Mouse (Mus musculus): ENCODE measurements around the gene Drc3.
"Not testable (repeated sequence)": the region's sequence is repeated elsewhere in the genome, so short reads cannot be mapped to it uniquely, and the experiment has no call there.

Gene Drc3

DNA sequence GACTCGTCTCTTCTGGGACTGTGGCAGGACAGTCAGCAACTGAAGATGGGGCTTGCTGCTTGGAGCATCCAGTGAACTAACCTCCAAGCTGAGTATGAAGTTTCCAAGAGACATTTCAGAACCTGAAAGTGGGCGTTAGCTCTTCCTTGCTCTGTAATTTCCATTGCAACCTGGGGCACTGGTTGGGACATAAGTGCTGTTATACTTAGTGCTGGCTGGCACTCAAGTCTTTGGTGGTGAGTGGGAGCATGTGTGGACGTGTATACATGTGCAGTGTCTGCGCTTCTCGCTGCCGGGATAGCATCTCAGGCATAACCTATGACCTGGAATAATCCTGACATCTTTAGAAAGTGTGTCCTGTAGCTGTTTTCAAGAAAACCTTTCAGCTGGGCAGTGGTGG lies 38.2 kb downstream of the Drc3 start:
- no peak for DNase-seq (ENCODE audit: low spot score in 2 of 2)

DNA sequence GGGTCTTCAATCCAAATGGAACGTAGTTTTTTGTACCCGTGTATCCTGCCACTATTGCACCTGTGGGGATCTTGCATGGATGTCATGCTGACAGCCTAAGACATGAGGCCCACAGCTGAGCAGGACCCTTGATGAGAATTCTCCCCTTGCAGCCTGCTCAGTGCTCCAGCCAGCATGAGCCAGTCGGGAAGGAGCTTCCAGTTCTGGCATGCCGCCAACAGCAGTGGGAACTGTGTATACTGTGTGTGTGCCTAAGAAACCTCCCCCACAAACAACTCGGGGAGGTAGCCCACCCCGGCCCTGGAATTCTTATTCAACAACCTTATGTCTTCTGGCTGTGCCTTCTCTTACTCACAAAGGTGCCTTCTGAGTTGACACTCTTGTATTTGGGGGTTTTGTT lies 43.4 kb downstream of the Drc3 start:
- DNase-seq (ENCODE audit: low spot score in 2 of 2), result no peak

DNA sequence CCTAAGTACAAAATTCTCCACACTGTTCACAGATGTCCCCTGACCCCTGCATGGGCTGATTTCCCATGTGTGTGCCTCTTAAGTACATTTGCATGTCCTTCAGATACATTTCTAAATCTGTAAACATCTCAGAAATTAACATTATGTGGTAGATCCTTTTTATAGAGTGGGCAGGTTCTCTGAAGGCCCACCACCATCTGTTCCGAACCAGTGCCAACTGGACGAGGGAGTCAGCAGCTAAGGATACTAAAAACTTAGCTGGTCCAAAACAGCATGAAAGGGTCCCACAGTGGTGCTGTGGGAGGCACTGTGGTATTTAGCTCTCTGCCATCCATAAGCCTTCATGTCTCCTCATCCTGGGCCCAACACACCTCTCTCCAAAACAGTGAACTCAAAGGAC lies 44.0 kb downstream of the Drc3 start:
- peak in 1 of 2 experiments; percentile 68 for DNase-seq (ENCODE audit: low spot score in 2 of 2)

DNA sequence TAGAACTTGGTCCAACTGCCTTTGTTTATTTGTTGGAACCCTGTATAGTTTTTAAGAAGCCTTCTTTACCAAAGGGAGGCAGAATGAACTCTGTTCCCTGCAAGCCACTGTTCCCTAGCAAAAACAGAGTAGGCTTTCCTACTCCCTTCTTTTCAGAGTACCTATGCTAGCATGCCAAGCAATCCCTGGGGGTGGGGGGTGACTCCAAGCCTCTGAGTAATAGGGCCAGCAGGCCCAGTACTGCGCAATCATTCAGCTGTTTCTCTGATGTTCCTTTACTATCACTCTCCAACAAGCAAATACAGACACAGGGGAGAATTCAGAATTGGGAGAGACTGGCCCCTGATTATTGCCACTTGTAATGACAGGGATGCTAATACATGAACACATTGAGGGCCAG lies 53.5 kb downstream of the Drc3 start:
- no peak for DNase-seq (ENCODE audit: low spot score in 2 of 2)

DNA sequence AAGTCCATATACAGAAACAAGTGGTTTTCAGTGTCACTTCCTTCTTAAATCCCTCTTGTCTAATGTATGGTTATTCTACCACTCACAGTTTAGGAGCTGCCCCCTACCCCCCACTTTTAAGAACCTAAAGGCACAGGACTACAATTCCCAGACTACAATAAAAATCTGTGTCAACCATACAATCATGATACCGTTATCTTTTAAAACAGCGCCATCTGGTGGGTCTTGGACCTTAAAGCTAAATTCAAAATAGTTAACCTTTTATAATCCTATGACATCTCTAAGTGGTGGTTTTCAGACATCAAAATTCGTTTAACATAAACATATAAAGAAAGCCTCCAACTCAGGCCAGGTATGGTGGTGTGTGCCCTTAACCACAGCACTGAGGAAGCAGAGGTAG lies 59.0 kb downstream of the Drc3 start:
- peak in 1 of 2 experiments; percentile 76 for DNase-seq (ENCODE audit: low spot score in 2 of 2)

DNA sequence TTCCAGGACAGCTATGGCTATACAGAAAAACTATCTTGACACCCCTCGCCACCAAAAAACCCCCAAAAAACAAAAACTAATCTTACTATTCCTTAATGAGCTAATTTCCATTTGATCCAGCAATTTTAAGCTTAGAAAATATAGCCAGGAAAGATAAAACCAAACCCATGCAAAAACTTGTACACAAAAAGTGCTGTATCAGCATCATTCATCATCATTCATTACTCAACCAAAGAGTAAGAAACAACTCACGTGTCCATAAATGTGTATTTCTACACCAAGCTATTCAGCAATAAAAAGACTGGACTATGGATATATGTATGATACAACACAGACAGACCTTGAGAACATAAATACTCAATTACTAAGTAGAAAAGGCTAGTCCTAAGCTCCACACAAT lies 59.8 kb downstream of the Drc3 start:
- DNase-seq (ENCODE audit: low spot score in 2 of 2), result no peak

DNA sequence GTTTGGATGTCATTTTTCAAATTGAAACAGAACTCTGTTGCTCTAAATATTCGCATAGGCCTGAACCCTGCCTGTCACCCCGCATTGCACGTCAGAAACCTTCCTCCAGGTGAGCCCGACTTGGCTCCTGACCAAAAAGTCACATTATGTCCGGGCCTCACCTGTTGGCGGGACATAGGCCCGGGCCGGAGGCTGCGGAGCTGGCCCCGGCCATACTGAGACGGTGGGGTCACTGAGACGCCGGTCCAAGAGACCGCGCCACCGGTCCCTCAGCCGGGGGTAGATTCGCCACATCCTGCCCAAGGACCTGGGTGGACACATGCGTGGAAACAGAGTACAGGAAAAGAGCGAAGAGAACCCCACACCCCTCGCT lies 63.4 kb downstream of the Drc3 start:
- no peak for DNase-seq (ENCODE audit: low spot score in 2 of 2)

DNA sequence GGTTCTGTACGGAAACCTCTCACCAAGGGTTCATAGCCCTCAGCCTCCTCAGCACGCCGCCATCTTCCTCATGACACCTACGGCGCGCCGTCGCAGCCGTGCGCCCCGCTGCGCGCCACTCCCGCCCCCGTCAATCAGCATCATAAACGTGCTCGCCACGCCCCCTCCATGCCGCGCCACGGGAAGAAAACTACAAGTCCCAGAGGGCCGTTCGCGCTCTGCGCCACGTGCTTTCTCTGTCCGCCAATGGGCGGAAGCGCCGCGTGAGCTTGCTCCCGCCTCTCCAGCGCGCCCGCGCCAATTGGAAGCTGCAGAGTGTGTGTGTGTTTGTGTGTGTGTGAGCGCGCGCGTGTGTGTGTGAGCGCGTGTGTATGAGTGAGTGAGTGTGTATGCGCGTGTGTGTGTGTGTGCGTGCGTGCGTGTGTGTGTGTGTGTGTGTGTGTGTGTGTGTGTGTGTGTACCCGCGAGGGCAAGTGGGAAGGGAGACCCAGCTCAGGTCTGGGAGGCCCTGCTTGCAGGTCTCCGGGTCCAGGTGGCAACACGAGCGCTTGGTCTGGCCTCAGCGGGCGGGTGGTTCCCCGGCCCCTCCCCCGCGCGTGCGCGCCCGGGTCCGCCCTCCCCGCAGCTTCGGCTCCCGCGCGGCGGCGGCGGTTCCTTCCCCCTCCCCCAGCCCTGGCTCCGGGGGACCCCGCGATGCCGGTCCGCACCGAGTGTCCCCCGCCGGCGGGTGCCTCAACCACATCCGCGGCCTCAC lies 64.0 kb downstream of the Drc3 start, which contains the start of gene Gid4:
Gene Gid4, plus strand, starts transcription at position 183 of the 754 bp plus-strand sequence.
- peak; percentile 97 to 99 for DNase-seq (ENCODE audit: low spot score in 2 of 2)

DNA sequence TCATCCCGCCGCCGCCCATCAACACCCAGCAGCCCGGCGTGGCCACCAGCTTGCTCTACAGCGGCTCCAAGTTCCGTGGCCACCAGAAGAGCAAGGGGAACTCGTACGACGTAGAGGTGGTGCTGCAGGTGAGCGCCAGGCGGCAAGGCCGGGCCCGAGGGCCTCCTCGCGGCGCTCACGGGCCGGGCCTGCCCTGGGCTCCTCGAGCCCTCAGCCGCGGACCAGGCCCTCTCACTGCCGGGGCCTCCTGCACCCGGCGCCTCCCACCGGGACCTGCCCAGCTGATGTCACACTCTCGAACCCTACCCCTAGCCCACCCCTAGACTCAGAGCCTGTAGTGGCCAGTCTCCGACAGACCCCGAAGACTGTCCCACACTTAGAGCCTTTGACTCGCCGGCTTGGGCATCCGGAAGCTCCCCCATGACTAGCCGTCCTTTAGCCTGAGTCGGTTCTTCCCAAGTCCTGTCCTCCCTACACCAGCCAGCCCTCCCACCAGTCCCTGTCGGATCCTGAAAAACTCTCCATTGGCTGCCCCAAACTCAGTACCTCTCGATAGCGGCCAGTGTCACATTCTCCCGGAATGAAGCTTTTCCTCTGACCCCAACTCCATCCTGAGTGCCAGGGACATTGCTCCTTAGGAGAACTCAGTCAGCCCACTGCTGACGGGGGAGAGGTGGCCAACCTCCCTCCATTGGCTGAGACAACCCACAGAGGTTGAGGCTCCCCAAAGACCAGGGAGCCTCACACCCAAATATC lies 64.8 kb downstream of the Drc3 start, which contains the start of gene Atpaf2:
Gene Atpaf2, minus strand, starts transcription at position 741 of the 756 bp plus-strand sequence.
- DNase-seq (ENCODE audit: low spot score in 2 of 2), result peak in 1 of 2 experiments; percentile 12

DNA sequence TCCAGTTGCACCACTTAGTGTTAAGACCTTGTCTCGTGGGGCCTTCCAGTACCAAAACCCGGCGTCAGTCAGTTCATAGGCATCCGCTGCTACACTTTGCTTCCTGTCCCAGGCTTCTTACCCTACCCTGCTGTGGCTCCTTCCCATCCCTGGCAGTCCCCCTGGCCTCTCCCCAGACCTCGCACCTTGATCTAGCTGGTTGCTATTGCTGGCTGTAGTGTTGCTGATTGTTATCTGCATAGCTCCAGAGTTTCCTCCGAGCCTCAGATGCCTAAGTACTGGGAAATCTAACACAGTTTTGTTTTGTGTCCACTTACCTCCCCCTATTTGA lies 65.3 kb downstream of the Drc3 start:
- DNase-seq (ENCODE audit: low spot score in 2 of 2), result no peak

DNA sequence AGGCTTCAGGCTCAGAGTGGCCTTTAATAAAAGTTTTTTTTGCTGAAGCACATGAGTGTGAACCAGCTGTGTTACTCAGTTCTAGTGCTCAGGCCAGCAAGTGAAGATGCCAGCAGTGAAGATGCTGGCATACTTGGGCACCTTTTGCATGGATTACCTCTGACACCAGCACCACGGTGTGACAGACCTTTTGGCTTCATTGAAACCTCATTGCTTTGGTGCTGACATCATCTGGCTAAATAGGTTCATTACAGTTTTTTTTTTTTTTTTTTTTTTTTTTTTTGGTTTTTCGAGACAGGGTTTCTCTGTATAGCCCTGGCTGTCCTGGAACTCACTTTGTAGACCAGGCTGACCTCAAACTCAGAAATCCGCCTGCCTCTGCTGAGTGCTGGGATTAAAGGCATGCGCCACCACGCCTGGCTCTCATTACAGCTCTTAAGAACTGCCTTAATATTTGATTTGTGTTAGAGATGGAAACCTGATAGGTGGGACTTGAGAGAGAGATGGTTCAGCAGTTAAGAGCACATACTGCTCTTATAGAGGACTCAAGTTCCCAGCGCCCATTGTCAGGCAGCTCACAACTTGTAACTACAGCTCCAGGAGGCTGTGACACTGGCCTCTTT lies 69.0 kb downstream of the Drc3 start:
- no peak for DNase-seq (ENCODE audit: low spot score in 2 of 2)

DNA sequence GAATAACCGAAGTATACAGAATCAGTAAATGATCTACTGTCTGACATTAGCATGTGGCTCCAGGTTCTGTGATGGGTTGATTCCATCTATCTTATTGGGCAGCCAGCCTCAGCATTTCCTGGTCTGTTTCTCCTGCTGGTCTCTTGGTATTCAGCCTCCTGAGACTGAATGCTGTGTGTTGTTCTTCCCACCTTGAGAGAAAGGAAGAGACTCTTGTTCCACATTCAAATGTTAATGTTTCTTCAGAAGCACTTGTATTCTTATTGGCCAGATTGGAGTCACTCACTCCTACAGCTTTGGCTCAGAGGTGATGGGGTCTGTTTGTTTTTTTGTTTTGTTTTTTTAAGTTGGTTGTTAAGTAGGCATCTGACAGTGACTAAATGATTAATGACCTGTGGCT lies 69.9 kb downstream of the Drc3 start:
- DNase-seq (ENCODE audit: low spot score in 2 of 2), result no peak

DNA sequence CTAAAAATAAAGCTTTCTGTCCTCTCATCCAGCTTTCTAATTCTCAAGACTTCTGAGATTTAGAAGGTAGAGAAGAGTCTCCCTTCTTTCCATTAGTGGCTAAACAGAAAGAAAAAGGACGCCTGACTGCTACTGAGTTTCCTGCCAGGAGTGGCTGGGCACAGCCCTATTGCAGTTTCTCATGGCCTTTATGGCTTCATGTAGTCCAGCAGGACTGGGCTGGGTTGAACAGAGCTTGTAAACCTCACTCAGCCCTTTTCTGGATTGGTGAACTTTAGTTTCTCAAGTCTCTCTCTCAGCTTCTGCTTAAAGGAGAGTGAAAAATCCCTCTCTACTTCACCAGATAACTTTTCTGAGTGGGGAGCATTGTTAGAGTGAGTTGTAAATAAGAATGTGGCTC lies 73.3 kb downstream of the Drc3 start:
- no peak for DNase-seq (ENCODE audit: low spot score in 2 of 2)

DNA sequence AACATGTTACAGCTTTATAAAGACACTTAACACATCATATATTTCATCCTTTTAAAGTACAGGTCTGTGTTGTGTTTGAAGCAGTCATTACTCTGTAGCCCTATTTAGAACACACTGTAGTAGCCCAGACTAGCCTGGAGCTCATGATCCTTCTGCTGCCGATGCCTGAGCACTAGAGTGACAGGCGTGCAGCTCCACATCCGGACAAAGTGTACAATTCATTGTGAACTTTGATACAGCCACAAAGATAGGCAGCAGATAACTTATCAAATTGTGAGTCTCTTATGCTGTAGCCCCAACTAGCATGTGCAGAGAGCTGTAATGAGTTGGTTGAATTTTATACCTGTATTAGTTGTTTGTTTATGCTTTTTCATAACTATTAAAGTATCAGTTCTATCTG lies 74.5 kb downstream of the Drc3 start:
- no peak for DNase-seq (ENCODE audit: low spot score in 2 of 2)

DNA sequence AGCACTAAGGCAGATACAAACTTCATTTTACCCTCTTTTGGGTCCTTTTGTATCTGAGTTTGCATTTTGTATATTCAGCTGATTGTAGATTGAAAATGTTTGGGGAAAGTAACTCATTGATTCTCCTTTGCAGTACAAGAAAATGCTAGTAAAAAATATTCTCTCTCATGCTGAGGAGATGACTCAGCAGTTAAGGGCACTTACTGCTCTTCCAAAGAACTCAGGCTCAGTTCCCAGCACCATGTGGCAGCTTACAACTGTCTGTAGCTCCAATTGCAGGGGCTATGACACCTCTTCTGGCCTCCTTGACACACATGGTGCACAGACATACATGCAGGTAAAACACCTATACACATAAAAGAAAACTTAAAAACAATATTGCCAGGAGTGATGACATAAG lies 80.4 kb downstream of the Drc3 start:
- no peak for DNase-seq (ENCODE audit: low spot score in 2 of 2)

DNA sequence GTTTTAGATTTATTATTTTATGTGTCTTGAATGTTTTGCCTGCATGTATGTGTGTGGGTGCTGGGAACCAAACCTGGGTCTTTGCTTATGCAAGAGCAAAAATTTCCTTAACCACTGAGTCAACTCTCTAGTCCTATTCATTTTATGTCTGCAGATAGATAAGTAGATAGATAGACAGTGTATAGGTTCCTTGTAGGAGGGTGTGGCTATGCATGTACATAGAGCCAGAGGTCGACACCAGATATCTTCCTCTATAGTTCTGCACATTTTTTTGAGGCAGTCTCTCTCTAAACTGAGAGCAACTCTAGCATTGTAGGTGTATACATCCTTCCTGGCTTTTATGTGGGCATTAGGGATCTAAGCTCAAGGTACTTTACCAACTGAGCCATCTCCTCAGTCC lies 82.0 kb downstream of the Drc3 start:
- no peak for DNase-seq (ENCODE audit: low spot score in 2 of 2)

DNA sequence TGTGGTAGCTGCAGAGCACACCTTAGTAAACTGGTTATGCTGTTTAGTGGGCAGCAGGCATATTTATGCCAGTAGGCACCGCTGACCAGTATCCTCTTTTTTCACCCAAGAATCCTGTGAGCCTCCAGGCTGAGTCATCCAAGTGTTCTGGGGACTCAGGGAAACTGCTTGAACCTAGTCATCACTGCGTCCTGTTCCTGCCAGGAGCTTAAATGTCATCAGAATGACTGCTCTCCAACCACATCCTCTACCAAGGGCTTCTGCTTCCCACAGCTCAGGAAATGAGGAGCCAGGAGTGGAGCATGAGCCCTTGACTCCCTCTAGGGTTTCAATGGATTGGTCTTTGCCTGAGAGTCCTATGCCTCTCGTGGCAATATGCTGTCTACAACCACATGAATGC lies 83.5 kb downstream of the Drc3 start:
- no peak for DNase-seq (ENCODE audit: low spot score in 2 of 2)

DNA sequence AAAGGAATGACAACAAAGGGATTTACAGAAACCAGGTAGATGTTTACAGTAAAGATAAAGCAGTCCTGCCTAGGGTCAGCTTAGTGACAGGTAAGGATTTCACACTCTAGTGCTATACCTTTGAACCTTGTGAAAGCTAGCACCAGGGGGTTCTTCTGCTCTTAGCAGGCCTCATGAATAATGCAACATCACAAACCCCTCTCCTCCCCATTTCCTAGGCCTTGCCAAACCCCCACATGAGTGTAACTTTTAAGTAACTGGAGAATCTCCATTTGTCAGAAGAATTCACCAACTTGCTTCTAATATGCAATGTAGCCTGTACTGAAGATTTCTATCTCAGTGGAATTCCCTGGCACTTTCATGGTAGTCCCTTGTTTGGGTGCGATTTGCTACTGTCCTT lies 86.5 kb downstream of the Drc3 start:
- not testable (repeated sequence) for DNase-seq (ENCODE audit: low spot score in 2 of 2)

DNA sequence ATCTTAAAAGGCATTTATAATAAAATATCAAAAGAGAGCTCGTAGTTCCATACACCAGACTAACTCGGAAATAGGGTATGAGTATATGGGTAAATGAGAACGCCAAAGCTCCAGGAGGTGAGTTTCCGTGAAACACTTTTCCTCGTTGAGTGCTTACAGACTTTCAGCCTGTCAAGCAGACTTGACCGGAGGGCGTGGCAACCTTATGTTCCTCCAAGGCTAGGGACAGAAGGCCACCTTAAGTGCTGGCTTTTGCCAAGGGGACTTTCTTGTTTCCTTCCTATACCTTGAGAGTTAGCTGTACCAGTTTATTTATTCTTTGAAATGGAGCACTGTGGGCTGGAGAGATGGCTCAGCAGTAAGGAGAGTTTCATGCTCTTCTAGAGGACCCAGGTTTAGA lies 87.0 kb downstream of the Drc3 start:
- DNase-seq (ENCODE audit: low spot score in 2 of 2), result no peak

DNA sequence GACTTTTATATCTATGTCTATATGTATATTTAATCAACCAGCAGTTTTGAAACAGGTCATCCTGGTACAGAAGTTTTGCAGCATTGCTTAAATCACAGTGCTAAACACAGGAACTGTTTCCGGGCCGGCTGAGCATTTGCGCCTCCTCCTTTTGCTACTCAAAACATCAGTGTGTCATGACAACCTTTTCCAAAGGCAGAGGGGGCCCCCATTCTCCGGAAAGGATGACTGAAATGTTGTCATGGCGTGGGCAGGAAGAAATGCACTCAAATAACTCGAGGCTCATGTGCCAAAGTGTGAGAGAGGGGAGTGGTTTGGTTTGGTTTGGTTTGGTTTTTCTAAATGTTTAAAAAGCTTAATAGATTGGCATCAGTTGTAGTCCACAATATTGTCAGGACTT lies 89.8 kb downstream of the Drc3 start:
- peak in 1 of 2 experiments; percentile 22 for DNase-seq (ENCODE audit: low spot score in 2 of 2)
